Mouse (Mus musculus) c-Kit-positive CD71-negative TER-119-negative erythroid progenitor cells, embryonic 14.5 days (primary cell): ENCODE measurements around the gene Dazl.

ENCODE experiments used
- DNase-seq: peaks from one replicate; pipeline ENCODE4 v3.0.0-alpha.2; 2013; ENCODE audit warnings: low read depth

The Dazl gene

GRCm38 (mm10) chr17:50293241-50293731 lies at the start of gene Dazl:
TSS of gene Dazl (minus strand) at chr17:50293636.
- DNase-seq = no peak

GRCm38 (mm10) chr17:50341850-50342544 lies 48.6 kb upstream of the Dazl start:
- DNase-seq = no peak

- no peak for DNase-seq
Observed at GRCm38 (mm10) chr17:50338901-50339300, 45.5 kb upstream of the Dazl start.

- DNase-seq = no peak
Observed at GRCm38 (mm10) chr17:50335776-50336175, 42.3 kb upstream of the Dazl start.

- no peak for DNase-seq
Observed at GRCm38 (mm10) chr17:50334694-50335093, 41.3 kb upstream of the Dazl start.

- no peak for DNase-seq
Observed at GRCm38 (mm10) chr17:50332012-50332300, 38.5 kb upstream of the Dazl start.

GRCm38 (mm10) chr17:50331171-50332011 lies 38.0 kb upstream of the Dazl start:
- DNase-seq = no peak

GRCm38 (mm10) chr17:50330245-50330644 lies 36.8 kb upstream of the Dazl start:
- no peak for DNase-seq

GRCm38 (mm10) chr17:50324658-50325057 lies 31.2 kb upstream of the Dazl start:
- DNase-seq = no peak

GRCm38 (mm10) chr17:50318810-50319209 lies 25.4 kb upstream of the Dazl start:
- DNase-seq = no peak

GRCm38 (mm10) chr17:50316216-50317150 lies 23.0 kb upstream of the Dazl start:
- no peak for DNase-seq

- DNase-seq = no peak
Observed at GRCm38 (mm10) chr17:50310148-50310802, 16.8 kb upstream of the Dazl start.

GRCm38 (mm10) chr17:50309512-50310072 lies 16.2 kb upstream of the Dazl start:
- no peak for DNase-seq

- no peak for DNase-seq
Observed at GRCm38 (mm10) chr17:50308880-50309279, 15.4 kb upstream of the Dazl start.

- no peak for DNase-seq
Observed at GRCm38 (mm10) chr17:50308059-50308647, 14.7 kb upstream of the Dazl start.

- no peak for DNase-seq
Observed at GRCm38 (mm10) chr17:50302867-50303266, 9.4 kb upstream of the Dazl start.

GRCm38 (mm10) chr17:50300171-50300841 lies 6.9 kb upstream of the Dazl start:
- DNase-seq = no peak

GRCm38 (mm10) chr17:50298821-50299220 lies 5.4 kb upstream of the Dazl start:
- no peak for DNase-seq

GRCm38 (mm10) chr17:50294726-50295125 lies 1.3 kb upstream of the Dazl start:
- no peak for DNase-seq

- DNase-seq = peak; percentile 75
Observed at GRCm38 (mm10) chr17:50292661-50293171, 720 bp downstream of the Dazl start.
